Mouse (Mus musculus) C2C12 (cell line): ENCODE measurements around the gene Kcnk13.

Experiments
- CEBPB ChIP-seq: IDR thresholded peaks from one replicate; pipeline ENCODE4 v1.6.1; 2011; ENCODE audit warnings: low read depth, mild to moderate bottlenecking, control low read depth, moderate library complexity
- CTCF ChIP-seq: IDR thresholded peaks from one replicate; pipeline ENCODE4 v1.5.1; 2011; ENCODE audit not compliant: control insufficient read depth, insufficient read depth, insufficient read length
- FOSL1 ChIP-seq: IDR thresholded peaks from one replicate; pipeline ENCODE4 v1.8.0; 2011; ENCODE audit warnings: mild to moderate bottlenecking, low read length; ENCODE audit not compliant: poor library complexity, insufficient read depth, severe bottlenecking
- MAX ChIP-seq: IDR thresholded peaks from one replicate; pipeline ENCODE4 v1.6.1; 2011; ENCODE audit warnings: mild to moderate bottlenecking, control low read depth
- MYOG ChIP-seq: IDR thresholded peaks from one replicate; pipeline ENCODE4 v1.6.1; 2011; ENCODE audit not compliant: control insufficient read depth, insufficient read length; ENCODE audit errors: extremely low read depth
- USF1 ChIP-seq: IDR thresholded peaks from one replicate; pipeline ENCODE4 v1.6.1; 2011; ENCODE audit warnings: low read depth, mild to moderate bottlenecking, control low read depth, moderate library complexity

GRCm38 (mm10) chr12:100079636-100080286 is 115.5 kb downstream of the Kcnk13 start:
- no peak for TF ChIP-seq CTCF
- no peak for TF ChIP-seq MAX
- TF ChIP-seq USF1, result no peak
- TF ChIP-seq MYOG, result no peak
- no peak for TF ChIP-seq CEBPB
- no peak for TF ChIP-seq FOSL1
